28 mouse cellular contexts compared by ENCODE assay signal in the genomic region with DNA sequence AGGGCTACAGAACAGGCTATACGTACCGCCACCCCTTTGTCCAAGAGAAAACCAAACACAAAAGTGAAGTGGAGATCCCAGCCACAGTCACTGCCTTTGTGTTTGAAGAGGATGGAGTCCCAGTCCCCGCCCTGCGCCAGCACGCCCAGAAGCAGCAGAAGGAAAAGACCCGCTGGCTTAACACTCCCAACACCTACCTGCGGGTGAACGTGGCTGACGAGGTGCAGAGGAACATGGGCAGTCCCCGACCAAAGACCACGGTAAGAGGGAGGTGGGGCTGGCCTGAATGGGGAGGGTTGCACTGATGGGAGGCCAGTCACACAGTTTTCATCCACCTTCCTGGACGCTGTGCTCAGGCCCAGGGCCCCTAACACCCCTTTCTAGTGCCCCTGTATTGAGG.
DNase-seq lines count a peak whose midpoint lies in the region; ATAC-seq and TF ChIP-seq lines count a peak whose summit lies in the region.
"Had no signal": no experiment of that assay in that cellular context is flagged by ENCODE, and none has a peak within 500 bp of the region (broad histone marks: within the 10 kb centered on the region; RNA-seq: fewer than 3 reads in every experiment).

No protein-coding gene starts in this region.

- H3K4me3 ChIP-seq in layer of hippocampus, adult 2 months: no peak overlapping the region
- H3K4me3 ChIP-seq in lung, embryonic 15.5 days: no peak overlapping the region
- no peak overlapping the region for H3K4me3 ChIP-seq in stomach, embryonic 14.5 days (ENCODE audit: low read depth, low read length)
- H3K4me3 ChIP-seq in stomach, postnatal 0 days (ENCODE audit: low read depth, low read length): no peak overlapping the region
- no peak overlapping the region for H3K4me3 ChIP-seq in stomach, embryonic 16.5 days (replicated peaks; ENCODE audit: low read length)
- H3K4me3 ChIP-seq: embryonic facial prominence, embryonic 13.5 days; embryonic facial prominence, embryonic 15.5 days; erythroblast, embryonic 14.5 days; forebrain, embryonic 10.5 days; forebrain, embryonic 12.5 days had no signal

- DNase-seq in layer of hippocampus, adult 2 months (ENCODE audit: low spot score in 2 of 2): no peak
- DNase-seq in layer of hippocampus, adult 9-11 months: no peak
- DNase-seq in lung, postnatal 14 days: no peak
- DNase-seq in stomach, postnatal 0 days (ENCODE audit: low spot score): no peak
- DNase-seq in right cerebral cortex, postnatal 36 days (ENCODE audit: low spot score in 2 of 2): no peak
- DNase-seq: adrenal gland, adult 2 months; adrenal gland, postnatal 10 days; adrenal gland, postnatal 25 days; B cell, adult 2 months; cerebellum, adult 11 months; cerebellum, adult 18-20 months; cerebellum, adult 8-10 months; cerebellum, adult 9-11 months; cerebellum, postnatal 14 days; cerebellum, postnatal 36 days; embryo, embryonic 11 days had no signal

- peak; percentile 72; the same call in 1 of the 2 replicates for ATAC-seq in lung, embryonic 15.5 days (ENCODE audit: borderline replicate concordance, extremely low read depth, low FRiP score, low TSS enrichment)
- peak; percentile 66; the same call in 1 of the 2 replicates for ATAC-seq in stomach, embryonic 14.5 days (ENCODE audit: insufficient number of reproducible peaks, insufficient read depth, low FRiP score, low read depth)
- no peak for ATAC-seq in stomach, postnatal 0 days (ENCODE audit: low FRiP score, low TSS enrichment)
- peak; percentile 63; the same call in 1 of the 2 replicates for ATAC-seq in stomach, embryonic 16.5 days (ENCODE audit: insufficient read depth, low FRiP score)
- ATAC-seq: CD4-positive, CD25-positive, alpha-beta regulatory T cell, adult 4 months; forebrain, embryonic 14.5 days; Patski had no signal

- peak overlapping the region; percentile 96; the same call in 1 of the 2 replicates for H3K27ac ChIP-seq in layer of hippocampus, adult 2 months
- peak overlapping the region; percentile 48 for H3K27ac ChIP-seq in lung, embryonic 15.5 days
- no peak overlapping the region for H3K27ac ChIP-seq in stomach, embryonic 14.5 days (ENCODE audit: low read length)
- H3K27ac ChIP-seq in stomach, postnatal 0 days (replicated peaks): no peak overlapping the region
- H3K27ac ChIP-seq in stomach, embryonic 16.5 days (ENCODE audit: low read length): no peak overlapping the region
- H3K27ac ChIP-seq: embryonic facial prominence, embryonic 13.5 days; embryonic facial prominence, embryonic 15.5 days; forebrain, embryonic 10.5 days; forebrain, embryonic 12.5 days had no signal

- no peak for TF ChIP-seq CTCF in layer of hippocampus, adult 2 months (conservative IDR thresholded peaks at IDR 0.05)
- no peak for TF ChIP-seq CTCF in stomach, postnatal 0 days (IDR thresholded peaks at IDR 0.05; ENCODE audit: low read depth)

- no peak for TF ChIP-seq EP300 in stomach, postnatal 0 days (optimal IDR thresholded peaks at IDR 0.05)

- no peaks in the 10 kb centered on the region for H3K27me3 ChIP-seq in lung, embryonic 15.5 days
- no peaks in the 10 kb centered on the region for H3K27me3 ChIP-seq in stomach, embryonic 14.5 days (ENCODE audit: control insufficient read depth, insufficient read depth, low read length)
- H3K27me3 ChIP-seq in stomach, postnatal 0 days (ENCODE audit: control insufficient read depth, insufficient read depth, low read length): no peaks in the 10 kb centered on the region
- no peaks in the 10 kb centered on the region for H3K27me3 ChIP-seq in stomach, embryonic 16.5 days (ENCODE audit: control insufficient read depth, insufficient read depth, low read length)
- H3K27me3 ChIP-seq: embryonic facial prominence, embryonic 13.5 days; embryonic facial prominence, embryonic 15.5 days; forebrain, embryonic 12.5 days had no signal

- no peak overlapping the region for H3K9ac ChIP-seq in lung, embryonic 15.5 days
- H3K9ac ChIP-seq in stomach, embryonic 14.5 days (replicated peaks; ENCODE audit: low read depth, low read length): no peak overlapping the region
- no peak overlapping the region for H3K9ac ChIP-seq in stomach, postnatal 0 days (ENCODE audit: low read length)
- no peak overlapping the region for H3K9ac ChIP-seq in stomach, embryonic 16.5 days (ENCODE audit: low read length)
- H3K9ac ChIP-seq: embryonic facial prominence, embryonic 13.5 days; embryonic facial prominence, embryonic 15.5 days; forebrain, embryonic 12.5 days had no signal

- WGBS in lung, embryonic 15.5 days: 59% methylated on average over 12 of the region's 12 CpGs
- WGBS in stomach, embryonic 14.5 days: 63% methylated on average over 12 of the region's 12 CpGs
- WGBS in stomach, postnatal 0 days: 55% methylated on average over 12 of the region's 12 CpGs
- WGBS in stomach, embryonic 16.5 days: 59% methylated on average over 12 of the region's 12 CpGs

- no peaks in the 10 kb centered on the region for H3K9me3 ChIP-seq in lung, embryonic 15.5 days
- no peaks in the 10 kb centered on the region for H3K9me3 ChIP-seq in stomach, embryonic 14.5 days (ENCODE audit: control insufficient read depth, low read depth, low read length)
- H3K9me3 ChIP-seq in stomach, postnatal 0 days (ENCODE audit: control insufficient read depth, low read length): no peaks in the 10 kb centered on the region
- no peaks in the 10 kb centered on the region for H3K9me3 ChIP-seq in stomach, embryonic 16.5 days (replicated peaks; ENCODE audit: control insufficient read depth, low read length)
- H3K9me3 ChIP-seq: embryonic facial prominence, embryonic 13.5 days; embryonic facial prominence, embryonic 15.5 days; forebrain, embryonic 10.5 days; forebrain, embryonic 12.5 days; G1E had no signal

- H3K4me1 ChIP-seq in lung, embryonic 15.5 days: no peaks in the 10 kb centered on the region
- no peaks in the 10 kb centered on the region for H3K4me1 ChIP-seq in stomach, embryonic 14.5 days (ENCODE audit: control insufficient read depth, insufficient read depth, low read length)
- H3K4me1 ChIP-seq in stomach, postnatal 0 days (replicated peaks; ENCODE audit: control insufficient read depth, insufficient read depth): no peaks in the 10 kb centered on the region
- no peaks in the 10 kb centered on the region for H3K4me1 ChIP-seq in stomach, embryonic 16.5 days (ENCODE audit: control insufficient read depth, insufficient read depth, low read length)
- H3K4me1 ChIP-seq: embryonic facial prominence, embryonic 15.5 days had no signal

- no peak overlapping the region for H3K4me2 ChIP-seq in lung, embryonic 15.5 days
- H3K4me2 ChIP-seq in stomach, embryonic 14.5 days (replicated peaks; ENCODE audit: low read depth, low read length): no peak overlapping the region
- no peak overlapping the region for H3K4me2 ChIP-seq in stomach, postnatal 0 days (replicated peaks; ENCODE audit: low read depth)
- H3K4me2 ChIP-seq in stomach, embryonic 16.5 days (ENCODE audit: low read depth, low read length): no peak overlapping the region
- H3K4me2 ChIP-seq: embryonic facial prominence, embryonic 13.5 days; embryonic facial prominence, embryonic 15.5 days; forebrain, embryonic 12.5 days had no signal

- no peaks in the 10 kb centered on the region for H3K36me3 ChIP-seq in lung, embryonic 15.5 days
- no peaks in the 10 kb centered on the region for H3K36me3 ChIP-seq in stomach, embryonic 14.5 days (ENCODE audit: control insufficient read depth, insufficient read depth, low read length)
- no peaks in the 10 kb centered on the region for H3K36me3 ChIP-seq in stomach, postnatal 0 days (ENCODE audit: control insufficient read depth, insufficient read depth, low read length)
- H3K36me3 ChIP-seq in stomach, embryonic 16.5 days (ENCODE audit: control insufficient read depth, insufficient read depth, low read length): no peaks in the 10 kb centered on the region
- H3K36me3 ChIP-seq: embryonic facial prominence, embryonic 13.5 days; embryonic facial prominence, embryonic 15.5 days had no signal

Comparison
In these comparisons a context has a peak if more than half of its experiments do, and no peak if none do; other contexts are left out.
1. H3K27ac ChIP-seq: peak in layer of hippocampus, adult 2 months (single experiment) and lung, embryonic 15.5 days (single experiment); none in stomach, embryonic 14.5 days (single experiment), stomach, postnatal 0 days (single experiment) and stomach, embryonic 16.5 days (single experiment).